Mouse (Mus musculus) kidney, adult 11 months (tissue): Measurements from ENCODE around the gene Slc25a21.

Experiments
- DNase-seq: peaks from one replicate; pipeline ENCODE4 v3.0.0; 2022

Slc25a21 gene

GRCm38 (mm10) chr12:57184401-57185147 lies 12.7 kb downstream of the Slc25a21 start:
- DNase-seq: no peak

GRCm38 (mm10) chr12:57179465-57180188 lies 17.6 kb downstream of the Slc25a21 start:
- DNase-seq: no peak

- no peak for DNase-seq
Measured at GRCm38 (mm10) chr12:57178818-57179217, 18.5 kb downstream of the Slc25a21 start.

GRCm38 (mm10) chr12:57163294-57163693 lies 34.0 kb downstream of the Slc25a21 start:
- no peak for DNase-seq

GRCm38 (mm10) chr12:57162840-57163239 lies 34.4 kb downstream of the Slc25a21 start:
- no peak for DNase-seq

GRCm38 (mm10) chr12:57159904-57160303 lies 37.4 kb downstream of the Slc25a21 start:
- no peak for DNase-seq

GRCm38 (mm10) chr12:57158266-57158665 lies 39.0 kb downstream of the Slc25a21 start:
- DNase-seq: no peak

GRCm38 (mm10) chr12:57138937-57139336 lies 58.3 kb downstream of the Slc25a21 start:
- DNase-seq: no peak

- DNase-seq: no peak
Measured at GRCm38 (mm10) chr12:57137809-57138208, 59.5 kb downstream of the Slc25a21 start.

GRCm38 (mm10) chr12:57118602-57119001 lies 78.7 kb downstream of the Slc25a21 start:
- DNase-seq: no peak

GRCm38 (mm10) chr12:57115516-57115915 lies 81.8 kb downstream of the Slc25a21 start:
- no peak for DNase-seq

- DNase-seq: no peak
Measured at GRCm38 (mm10) chr12:57109363-57109762, 87.9 kb downstream of the Slc25a21 start.

- DNase-seq: no peak
Measured at GRCm38 (mm10) chr12:57102322-57102721, 95.0 kb downstream of the Slc25a21 start.

- no peak for DNase-seq
Measured at GRCm38 (mm10) chr12:57100549-57100948, 96.7 kb downstream of the Slc25a21 start.

GRCm38 (mm10) chr12:57099066-57099465 lies 98.2 kb downstream of the Slc25a21 start:
- no peak for DNase-seq

GRCm38 (mm10) chr12:57098371-57098770 lies 98.9 kb downstream of the Slc25a21 start:
- no peak for DNase-seq

GRCm38 (mm10) chr12:57093107-57093506 lies 104.2 kb downstream of the Slc25a21 start:
- no peak for DNase-seq

GRCm38 (mm10) chr12:57084519-57084918 lies 112.8 kb downstream of the Slc25a21 start:
- DNase-seq: no peak

- no peak for DNase-seq
Measured at GRCm38 (mm10) chr12:57083533-57083932, 113.7 kb downstream of the Slc25a21 start.

- no peak for DNase-seq
Measured at GRCm38 (mm10) chr12:57076606-57077005, 120.7 kb downstream of the Slc25a21 start.

- DNase-seq: no peak
Measured at GRCm38 (mm10) chr12:57072616-57073015, 124.7 kb downstream of the Slc25a21 start.

GRCm38 (mm10) chr12:57068607-57069006 lies 128.7 kb downstream of the Slc25a21 start:
- no peak for DNase-seq

- DNase-seq: no peak
Measured at GRCm38 (mm10) chr12:57019737-57020136, 177.5 kb downstream of the Slc25a21 start.

- no peak for DNase-seq
Measured at GRCm38 (mm10) chr12:57016845-57017244, 180.4 kb downstream of the Slc25a21 start.
